Mouse (Mus musculus): ENCODE measurements around the gene Wfdc1. TPM values are rescaled to one million over a fixed set of nuclear protein-coding genes. Genes with fewer than 3 reads are reported as not detected.

Wfdc1 gene
- polyA plus RNA-seq (2015; fragmentation: Nextera tagmentation; extraction: Ambion mirVana) = 0.76 and 1.7 TPM in 2 replicates

GRCm38 (mm10) chr8:119666219-119666951 is at the start of gene Wfdc1:
TSS of gene Wfdc1 (plus strand) at chr8:119666365.
- no peak for ATAC-seq
- Histone ChIP-seq H3K9ac (no peak within 1 kb of the TSS), H3K4me1 (no peaks in the 10 kb centered on the region), H3K4me2 (no peak within 1 kb of the TSS), H3K4me3 (no peak within 1 kb of the TSS), H3K36me3 (ENCODE audit: poor library complexity, severe bottlenecking) (no peaks in the 10 kb centered on the region), H3K27me3 (peaks cover 9% of the 10 kb centered on the region), H3K27ac (no peak within 1 kb of the TSS), H3K9me3 (replicated peaks) (no peaks in the 10 kb centered on the region)
- 21% methylated on average over 14 of the region's 14 CpGs for WGBS

- 89% methylated on average over 4 of the region's 4 CpGs for WGBS
- no peak for ATAC-seq
Observed at GRCm38 (mm10) chr8:119616811-119617210, 49.4 kb upstream of the Wfdc1 start.

GRCm38 (mm10) chr8:119617586-119617985 is 48.6 kb upstream of the Wfdc1 start:
- Histone ChIP-seq H3K4me2 (no peak overlapping the region), H3K36me3 (ENCODE audit: poor library complexity, severe bottlenecking) (no peaks in the 10 kb centered on the region), H3K4me1 (no peaks in the 10 kb centered on the region), H3K9ac (no peak overlapping the region), H3K27me3 (no peaks in the 10 kb centered on the region), H3K4me3 (no peak overlapping the region), H3K9me3 (replicated peaks) (no peaks in the 10 kb centered on the region), H3K27ac (no peak overlapping the region)
- ATAC-seq = no peak
- 91% methylated on average over 5 of the region's 5 CpGs for WGBS

More at GRCm38 (mm10) chr8:119616811-119617210, 49.4 kb upstream of the Wfdc1 start:
- H3K9ac ChIP-seq = no peak overlapping the region
- H3K4me3 ChIP-seq = no peak overlapping the region
- no peak overlapping the region for H3K4me2 ChIP-seq
- no peaks in the 10 kb centered on the region for H3K36me3 ChIP-seq (ENCODE audit: poor library complexity, severe bottlenecking)
- H3K27ac ChIP-seq = no peak overlapping the region
- no peaks in the 10 kb centered on the region for H3K9me3 ChIP-seq (replicated peaks)
- H3K4me1 ChIP-seq = no peaks in the 10 kb centered on the region
- no peaks in the 10 kb centered on the region for H3K27me3 ChIP-seq

GRCm38 (mm10) chr8:119618887-119619286 is 47.3 kb upstream of the Wfdc1 start:
- Histone ChIP-seq H3K4me1 (no peaks in the 10 kb centered on the region), H3K4me3 (no peak overlapping the region), H3K4me2 (no peak overlapping the region), H3K27ac (no peak overlapping the region), H3K9ac (no peak overlapping the region), H3K9me3 (replicated peaks) (no peaks in the 10 kb centered on the region), H3K27me3 (no peaks in the 10 kb centered on the region), H3K36me3 (ENCODE audit: poor library complexity, severe bottlenecking) (no peaks in the 10 kb centered on the region)
- ATAC-seq = no peak
- 78% methylated on average over 5 of the region's 5 CpGs for WGBS

- no peaks in the 10 kb centered on the region for H3K9me3 ChIP-seq (replicated peaks)
- 74% methylated on average over 6 of the region's 6 CpGs for WGBS
- H3K27me3 ChIP-seq = no peaks in the 10 kb centered on the region
- H3K4me3 ChIP-seq = no peak overlapping the region
- H3K27ac ChIP-seq = no peak overlapping the region
- no peak overlapping the region for H3K9ac ChIP-seq
- H3K4me2 ChIP-seq = no peak overlapping the region
- no peaks in the 10 kb centered on the region for H3K4me1 ChIP-seq
- ATAC-seq = no peak
- no peaks in the 10 kb centered on the region for H3K36me3 ChIP-seq (ENCODE audit: poor library complexity, severe bottlenecking)
Observed at GRCm38 (mm10) chr8:119620116-119620840, 45.9 kb upstream of the Wfdc1 start.

GRCm38 (mm10) chr8:119620848-119621465 is 45.2 kb upstream of the Wfdc1 start:
- H3K4me1 ChIP-seq = no peaks in the 10 kb centered on the region
- H3K4me3 ChIP-seq = no peak overlapping the region
- no peaks in the 10 kb centered on the region for H3K27me3 ChIP-seq
- no peak overlapping the region for H3K9ac ChIP-seq
- H3K36me3 ChIP-seq (ENCODE audit: poor library complexity, severe bottlenecking) = no peaks in the 10 kb centered on the region
- H3K4me2 ChIP-seq = no peak overlapping the region
- H3K27ac ChIP-seq = no peak overlapping the region
- ATAC-seq = no peak
- whole genome bisulfite sequencing = 87% methylated on average over 14 of the region's 14 CpGs
- H3K9me3 ChIP-seq (replicated peaks) = no peaks in the 10 kb centered on the region

- ATAC-seq = no peak
- no peak overlapping the region for H3K4me2 ChIP-seq
- 63% methylated on average over 4 of the region's 4 CpGs for WGBS
- no peaks in the 10 kb centered on the region for H3K4me1 ChIP-seq
- no peak overlapping the region for H3K27ac ChIP-seq
- no peak overlapping the region for H3K9ac ChIP-seq
- no peaks in the 10 kb centered on the region for H3K36me3 ChIP-seq (ENCODE audit: poor library complexity, severe bottlenecking)
- H3K9me3 ChIP-seq (replicated peaks) = no peaks in the 10 kb centered on the region
- no peak overlapping the region for H3K4me3 ChIP-seq
- H3K27me3 ChIP-seq = no peaks in the 10 kb centered on the region
Observed at GRCm38 (mm10) chr8:119622555-119622954, 43.6 kb upstream of the Wfdc1 start.

- no peak for ATAC-seq
- Histone ChIP-seq H3K4me3 (no peak overlapping the region), H3K4me2 (no peak overlapping the region), H3K9ac (no peak overlapping the region), H3K4me1 (no peaks in the 10 kb centered on the region), H3K27ac (no peak overlapping the region), H3K9me3 (replicated peaks) (no peaks in the 10 kb centered on the region), H3K27me3 (no peaks in the 10 kb centered on the region), H3K36me3 (ENCODE audit: poor library complexity, severe bottlenecking) (no peaks in the 10 kb centered on the region)
- WGBS = 91% methylated on average over 8 of the region's 8 CpGs
Observed at GRCm38 (mm10) chr8:119623061-119623460, 43.1 kb upstream of the Wfdc1 start.

GRCm38 (mm10) chr8:119623744-119624143 is 42.4 kb upstream of the Wfdc1 start:
- H3K9me3 ChIP-seq (replicated peaks) = no peaks in the 10 kb centered on the region
- ATAC-seq = no peak
- no peak overlapping the region for H3K4me3 ChIP-seq
- 88% methylated on average over 1 of the region's 1 CpGs for WGBS
- no peaks in the 10 kb centered on the region for H3K4me1 ChIP-seq
- no peak overlapping the region for H3K27ac ChIP-seq
- H3K9ac ChIP-seq = no peak overlapping the region
- no peak overlapping the region for H3K4me2 ChIP-seq
- no peaks in the 10 kb centered on the region for H3K36me3 ChIP-seq (ENCODE audit: poor library complexity, severe bottlenecking)
- no peaks in the 10 kb centered on the region for H3K27me3 ChIP-seq

GRCm38 (mm10) chr8:119624916-119625315 is 41.2 kb upstream of the Wfdc1 start:
- no peak for ATAC-seq
- H3K9ac ChIP-seq = no peak overlapping the region
- H3K4me3 ChIP-seq = no peak overlapping the region
- no peaks in the 10 kb centered on the region for H3K9me3 ChIP-seq (replicated peaks)
- H3K4me2 ChIP-seq = no peak overlapping the region
- no peaks in the 10 kb centered on the region for H3K4me1 ChIP-seq
- no peak overlapping the region for H3K27ac ChIP-seq
- H3K27me3 ChIP-seq = no peaks in the 10 kb centered on the region
- H3K36me3 ChIP-seq (ENCODE audit: poor library complexity, severe bottlenecking) = no peaks in the 10 kb centered on the region
- 92% methylated on average over 7 of the region's 7 CpGs for WGBS

GRCm38 (mm10) chr8:119625788-119626187 is 40.4 kb upstream of the Wfdc1 start:
- ATAC-seq = no peak
- 79% methylated on average over 22 of the region's 22 CpGs for WGBS
- Histone ChIP-seq H3K4me3 (no peak overlapping the region), H3K27me3 (no peaks in the 10 kb centered on the region), H3K9me3 (replicated peaks) (no peaks in the 10 kb centered on the region), H3K36me3 (ENCODE audit: poor library complexity, severe bottlenecking) (no peaks in the 10 kb centered on the region), H3K4me1 (no peaks in the 10 kb centered on the region), H3K27ac (no peak overlapping the region), H3K4me2 (no peak overlapping the region), H3K9ac (no peak overlapping the region)

- 85% methylated on average over 7 of the region's 7 CpGs for WGBS
- Histone ChIP-seq H3K9me3 (replicated peaks) (no peaks in the 10 kb centered on the region), H3K27ac (no peak overlapping the region), H3K36me3 (ENCODE audit: poor library complexity, severe bottlenecking) (no peaks in the 10 kb centered on the region), H3K27me3 (no peaks in the 10 kb centered on the region), H3K4me2 (no peak overlapping the region), H3K9ac (no peak overlapping the region), H3K4me3 (no peak overlapping the region), H3K4me1 (no peaks in the 10 kb centered on the region)
- no peak for ATAC-seq
Observed at GRCm38 (mm10) chr8:119627199-119627598, 39.0 kb upstream of the Wfdc1 start.
